Mouse (Mus musculus) embryonic facial prominence, embryonic 12.5 days (tissue): ENCODE measurements at regions not wholly inside any gene's neighbourhood (a gene's known extent, or its start where the extent isn't known, plus 50 kb on each side); places are given as distances from the start of the nearest gene placed in this dataset.
A peak's percentile ranks its signal among the peaks of the same experiment; 100 is the strongest.
"Not testable (repeated sequence)": the region's sequence is repeated elsewhere in the genome, so short reads cannot be mapped to it uniquely, and the experiment has no call there.

Experiments used
- ATAC-seq: fragments of 200-750 bp; cut with Nextera tagmentation; 2 replicates; pipeline ENCODE4 v1.8.0; 2017; ENCODE audit not compliant: insufficient number of reproducible peaks, insufficient read depth, low FRiP score, low TSS enrichment
- H3K27ac ChIP-seq: fragments of 300-500 bp; sonication (generic); 2 replicates; pipeline ENCODE4 v1.5.1; 2016; ENCODE audit warnings: mild to moderate bottlenecking
- H3K27me3 ChIP-seq: fragments of 300-500 bp; sonication (generic); 2 replicates; pipeline ENCODE4 v1.6.1; 2016; ENCODE audit warnings: mild to moderate bottlenecking, moderate library complexity
- H3K36me3 ChIP-seq: fragments of 300-500 bp; sonication (generic); 2 replicates; pipeline ENCODE4 v1.6.1; 2016; ENCODE audit warnings: mild to moderate bottlenecking
- H3K4me1 ChIP-seq: fragments of 300-500 bp; sonication (generic); 2 replicates; pipeline ENCODE4 v1.6.1; 2016
- H3K4me2 ChIP-seq: fragments of 300-500 bp; sonication (generic); replicated peaks from 2 replicates; pipeline ENCODE4 v1.6.1; 2016; ENCODE audit warnings: mild to moderate bottlenecking, moderate library complexity
- H3K4me3 ChIP-seq: fragments of 300-500 bp; sonication (generic); 2 replicates; pipeline ENCODE4 v1.5.1; 2016; ENCODE audit warnings: mild to moderate bottlenecking
- H3K9ac ChIP-seq: fragments of 300-500 bp; sonication (generic); 2 replicates; pipeline ENCODE4 v1.6.1; 2016; ENCODE audit warnings: mild to moderate bottlenecking, moderate library complexity
- H3K9me3 ChIP-seq: fragments of 300-500 bp; sonication (generic); 2 replicates; pipeline ENCODE4 v1.6.1; 2016; ENCODE audit warnings: mild to moderate bottlenecking, moderate library complexity
- WGBS: fragments of 180-500 bp; shearing (Covaris S2); methylation state at CpG from one replicate; pipeline ENCODE4 v1.1.7; 2016; 5-methylcytosine and 5-hydroxymethylcytosine counted together

DNA sequence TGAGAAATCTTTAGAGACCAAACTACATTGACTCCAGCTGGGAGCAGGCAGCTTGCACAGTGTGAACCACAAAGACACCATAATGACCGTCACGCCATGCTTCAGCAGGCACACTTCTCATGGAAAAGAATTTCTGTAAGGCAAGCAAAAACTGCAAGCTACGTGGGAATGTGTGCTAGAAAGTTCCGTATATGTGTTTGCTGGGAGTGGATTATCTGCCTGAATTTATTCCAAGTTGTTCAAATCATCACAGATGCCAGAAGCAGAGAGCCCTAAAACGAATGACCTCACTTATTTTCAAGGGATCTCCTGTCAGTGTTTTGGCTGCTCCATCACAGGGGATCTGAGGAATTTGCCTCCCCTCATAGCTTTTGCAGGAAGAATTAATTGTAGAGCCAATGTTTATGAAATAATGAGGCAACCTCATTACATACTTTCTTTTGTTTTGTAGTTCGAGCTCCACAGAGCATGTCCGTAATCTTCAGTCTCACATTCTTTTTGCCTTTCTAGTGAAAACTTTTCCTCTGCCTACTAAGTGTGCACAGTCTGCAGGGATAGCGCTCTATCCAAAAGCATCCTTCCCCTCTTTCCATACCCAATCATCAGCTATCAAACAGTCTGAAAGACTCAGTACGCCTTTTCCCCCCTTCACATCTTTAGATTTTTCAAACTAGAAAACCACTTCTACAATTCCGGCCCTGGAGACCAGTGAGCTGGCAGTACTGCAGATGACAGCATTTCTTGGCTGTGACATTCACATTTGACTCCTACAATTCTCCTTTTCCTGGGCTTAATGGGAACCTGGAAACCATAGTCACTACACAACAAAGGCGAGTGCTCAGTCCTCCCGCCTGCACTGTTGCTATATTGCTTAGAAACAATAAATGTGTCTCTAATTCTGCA is 898.0 kb downstream of the Ttll7 start:
- Histone ChIP-seq H3K9me3 (no peaks in the 10 kb centered on the region), H3K27me3 (no peaks in the 10 kb centered on the region), H3K4me1 (peaks cover 3% of the 10 kb centered on the region; the same call in 1 of the 2 replicates), H3K27ac (no peak overlapping the region), H3K4me3 (no peak overlapping the region), H3K9ac (no peak overlapping the region), H3K36me3 (no peaks in the 10 kb centered on the region), H3K4me2 (no peak overlapping the region)
- WGBS: 68% methylated on average over 12 of the region's 12 CpGs
- ATAC-seq: no peak

DNA sequence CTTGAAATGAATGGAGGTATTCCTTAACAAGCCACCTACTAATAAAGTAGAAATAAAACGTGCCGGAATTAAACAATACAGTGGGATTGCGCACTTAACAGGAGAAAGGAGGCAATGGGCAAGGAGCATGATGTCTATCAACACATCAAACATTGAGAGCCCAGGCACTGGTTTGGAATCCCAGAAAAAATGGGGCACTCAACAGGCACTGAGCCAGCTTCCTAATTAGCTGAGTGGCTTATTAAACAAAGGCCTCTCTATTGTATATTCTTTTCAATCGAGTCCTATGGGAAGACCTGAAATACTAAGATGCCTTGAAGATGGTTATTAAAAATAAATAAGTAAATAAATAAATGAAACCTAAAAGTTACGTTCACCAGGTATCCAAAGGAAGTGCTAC is 897.3 kb downstream of the Ttll7 start:
- Histone ChIP-seq H3K36me3 (no peaks in the 10 kb centered on the region), H3K9me3 (no peaks in the 10 kb centered on the region), H3K27ac (no peak overlapping the region), H3K27me3 (no peaks in the 10 kb centered on the region), H3K4me1 (peaks cover 3% of the 10 kb centered on the region; the same call in 1 of the 2 replicates), H3K4me2 (no peak overlapping the region), H3K4me3 (no peak overlapping the region), H3K9ac (no peak overlapping the region)
- ATAC-seq: no peak
- WGBS: 79% methylated on average over 5 of the region's 5 CpGs

DNA sequence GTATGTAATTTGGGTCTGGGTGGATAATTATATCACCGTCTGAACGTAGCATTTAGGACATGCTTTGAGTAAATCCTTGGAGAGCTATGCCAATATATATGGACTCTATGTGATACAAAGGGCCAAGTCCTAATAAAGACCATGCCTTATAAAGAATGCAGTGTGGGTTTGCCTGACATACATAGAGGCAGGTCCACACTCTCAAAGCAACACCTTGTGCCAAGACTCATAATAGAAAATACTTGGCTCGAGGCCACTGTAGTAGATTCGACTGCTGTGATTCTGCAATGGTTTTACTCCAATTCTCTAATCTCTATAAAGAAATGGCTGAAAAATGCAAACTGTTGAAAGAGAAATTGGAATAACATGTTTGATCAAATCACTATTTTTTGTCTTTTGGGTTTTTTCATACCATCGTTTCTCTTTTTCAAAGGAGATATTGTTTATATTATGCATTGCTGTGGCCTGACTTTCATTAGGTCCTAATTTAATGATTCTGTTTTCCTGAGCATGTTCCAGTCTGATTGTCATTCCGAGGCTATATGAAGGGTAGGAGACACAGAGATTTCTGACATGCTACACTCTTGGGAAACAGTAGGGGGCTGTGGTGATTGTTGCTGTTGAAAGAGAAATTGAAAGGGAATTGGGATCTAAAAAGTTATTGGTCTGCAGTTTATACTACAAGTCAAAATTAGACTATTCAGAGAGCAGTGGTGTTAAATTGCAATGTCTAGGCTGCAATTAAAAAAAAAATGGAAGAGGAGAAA is 884.7 kb downstream of the Ttll7 start:
- no peaks in the 10 kb centered on the region for H3K27me3 ChIP-seq
- ATAC-seq: no peak
- no peak overlapping the region for H3K4me2 ChIP-seq
- no peak overlapping the region for H3K9ac ChIP-seq
- 53% methylated on average over 6 of the region's 6 CpGs for WGBS
- H3K4me3 ChIP-seq: no peak overlapping the region
- no peak overlapping the region for H3K27ac ChIP-seq
- no peaks in the 10 kb centered on the region for H3K36me3 ChIP-seq
- no peaks in the 10 kb centered on the region for H3K9me3 ChIP-seq
- H3K4me1 ChIP-seq: no peaks in the 10 kb centered on the region

DNA sequence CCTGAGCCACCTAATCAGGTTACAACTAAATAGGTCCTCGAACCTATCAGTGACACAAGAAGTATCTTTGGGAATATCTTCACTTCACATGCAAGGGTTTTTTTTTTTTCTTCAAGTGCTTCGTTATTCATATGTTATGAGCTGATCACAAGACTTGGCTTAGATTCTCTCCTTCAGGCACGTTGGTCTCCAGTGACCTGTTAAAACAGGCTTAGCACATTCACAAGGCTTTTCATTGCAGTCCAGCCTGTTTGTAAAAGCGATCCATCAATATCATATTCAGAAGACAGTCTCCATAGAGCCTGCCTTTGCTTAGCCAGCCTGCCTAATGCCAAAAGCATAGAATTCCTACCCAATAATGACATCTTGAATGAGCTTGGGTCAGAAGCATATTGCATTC is 864.2 kb downstream of the Ttll7 start:
- Histone ChIP-seq H3K27ac (no peak overlapping the region), H3K27me3 (no peaks in the 10 kb centered on the region), H3K36me3 (no peaks in the 10 kb centered on the region), H3K4me3 (no peak overlapping the region), H3K4me1 (no peaks in the 10 kb centered on the region), H3K9me3 (no peaks in the 10 kb centered on the region), H3K9ac (no peak overlapping the region), H3K4me2 (no peak overlapping the region)
- WGBS: 78% methylated on average over 4 of the region's 4 CpGs
- ATAC-seq: no peak

DNA sequence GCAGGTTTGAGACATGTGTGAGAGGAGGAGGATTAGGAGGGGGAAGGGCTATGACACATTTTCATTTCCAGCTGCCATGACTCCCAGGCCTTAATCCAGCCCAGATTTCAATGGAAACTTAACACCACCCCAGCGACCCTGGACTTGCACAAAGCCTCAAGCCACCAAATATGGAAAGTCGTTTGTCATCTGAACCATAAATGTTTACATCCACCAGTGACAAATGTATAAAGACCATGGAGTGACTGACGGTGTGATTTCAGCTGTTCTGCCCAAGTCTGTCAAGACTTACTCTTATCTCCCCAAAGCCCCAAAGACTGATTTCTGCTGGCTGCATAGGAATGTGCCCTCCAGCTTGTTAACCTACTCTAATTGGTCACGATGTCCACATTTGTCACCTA is 855.2 kb downstream of the Ttll7 start:
- no peaks in the 10 kb centered on the region for H3K36me3 ChIP-seq
- H3K9me3 ChIP-seq: no peaks in the 10 kb centered on the region
- no peak overlapping the region for H3K27ac ChIP-seq
- H3K4me1 ChIP-seq: peaks cover 12% of the 10 kb centered on the region; the same call in 1 of the 2 replicates
- ATAC-seq: peak; percentile 69; the same call in 1 of the 2 replicates
- no peaks in the 10 kb centered on the region for H3K27me3 ChIP-seq
- 12% methylated on average over 4 of the region's 4 CpGs for WGBS
- no peak overlapping the region for H3K9ac ChIP-seq
- no peak overlapping the region for H3K4me2 ChIP-seq
- no peak overlapping the region for H3K4me3 ChIP-seq

DNA sequence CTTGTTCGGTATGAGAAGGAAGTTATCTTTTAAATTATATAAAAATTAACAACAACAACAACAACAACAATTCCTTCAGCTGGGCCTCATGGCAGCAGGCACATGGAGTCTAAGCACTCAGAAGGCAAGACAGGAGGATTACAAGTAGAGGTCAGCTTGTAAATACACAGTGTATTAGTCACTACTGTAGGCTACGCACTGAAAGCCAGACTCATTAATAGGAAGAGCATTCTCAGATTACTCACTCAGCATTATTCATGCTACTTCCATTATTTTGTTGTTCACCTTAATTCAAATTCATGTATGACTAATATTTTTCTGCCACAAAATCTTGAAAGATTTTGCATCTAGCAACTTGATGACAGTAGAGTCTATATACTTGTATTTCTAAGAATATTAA is 831.6 kb downstream of the Ttll7 start:
- ATAC-seq: no peak
- no peaks in the 10 kb centered on the region for H3K36me3 ChIP-seq
- no peak overlapping the region for H3K4me2 ChIP-seq
- no peak overlapping the region for H3K4me3 ChIP-seq
- H3K9ac ChIP-seq: no peak overlapping the region
- no peaks in the 10 kb centered on the region for H3K27me3 ChIP-seq
- WGBS: 92% methylated on average over 2 of the region's 2 CpGs
- no peak overlapping the region for H3K27ac ChIP-seq
- H3K9me3 ChIP-seq: no peaks in the 10 kb centered on the region
- H3K4me1 ChIP-seq: no peaks in the 10 kb centered on the region

DNA sequence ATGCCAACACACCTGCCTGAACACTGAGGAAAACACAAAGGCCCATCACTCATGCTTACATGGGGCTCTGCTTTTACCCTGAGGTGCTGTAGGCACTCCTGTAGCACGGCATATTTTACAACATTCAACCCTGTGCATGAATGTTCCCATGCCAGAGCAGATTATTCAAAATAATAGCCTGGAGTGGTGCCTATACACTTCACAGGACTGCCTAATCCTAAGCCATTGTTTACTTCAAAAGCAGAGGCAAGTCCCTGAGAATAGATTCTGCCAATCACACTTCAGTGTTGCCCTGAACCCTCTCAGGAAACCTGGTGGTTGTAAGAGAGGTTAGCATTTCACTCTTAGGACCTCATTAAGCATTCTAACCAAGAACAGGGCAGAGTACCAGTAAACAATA is 828.1 kb downstream of the Ttll7 start:
- WGBS: 50% methylated on average over 1 of the region's 1 CpGs
- H3K4me1 ChIP-seq: no peaks in the 10 kb centered on the region
- ATAC-seq: peak; percentile 74

DNA sequence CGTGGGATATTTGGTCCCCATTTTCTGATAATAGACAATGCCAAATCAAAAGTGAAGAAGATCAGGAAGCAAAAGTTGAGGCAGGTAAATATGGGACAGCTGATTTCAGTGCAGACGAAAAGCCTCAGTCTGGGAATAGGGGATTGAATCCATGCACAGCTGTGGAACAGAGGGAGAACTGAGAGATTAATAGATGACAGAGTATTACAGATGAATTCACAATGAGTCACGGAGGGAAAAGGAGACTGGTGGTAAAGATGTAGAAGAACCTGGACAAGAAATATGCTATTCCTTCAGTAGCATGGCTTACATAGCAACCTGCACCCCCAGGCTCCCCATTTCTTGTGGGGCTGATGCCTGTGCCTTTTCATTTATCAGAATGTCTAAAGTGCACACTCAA is 810.4 kb downstream of the Ttll7 start:
- 77% methylated on average over 3 of the region's 3 CpGs for WGBS
- H3K9ac ChIP-seq: no peak overlapping the region
- no peak for ATAC-seq

More for the DNA sequence above, 828.1 kb downstream of the Ttll7 start:
- H3K27ac ChIP-seq: no peak overlapping the region
- H3K4me3 ChIP-seq: no peak overlapping the region
- no peaks in the 10 kb centered on the region for H3K9me3 ChIP-seq
- H3K9ac ChIP-seq: no peak overlapping the region
- no peaks in the 10 kb centered on the region for H3K36me3 ChIP-seq
- H3K27me3 ChIP-seq: no peaks in the 10 kb centered on the region
- H3K4me2 ChIP-seq: no peak overlapping the region

DNA sequence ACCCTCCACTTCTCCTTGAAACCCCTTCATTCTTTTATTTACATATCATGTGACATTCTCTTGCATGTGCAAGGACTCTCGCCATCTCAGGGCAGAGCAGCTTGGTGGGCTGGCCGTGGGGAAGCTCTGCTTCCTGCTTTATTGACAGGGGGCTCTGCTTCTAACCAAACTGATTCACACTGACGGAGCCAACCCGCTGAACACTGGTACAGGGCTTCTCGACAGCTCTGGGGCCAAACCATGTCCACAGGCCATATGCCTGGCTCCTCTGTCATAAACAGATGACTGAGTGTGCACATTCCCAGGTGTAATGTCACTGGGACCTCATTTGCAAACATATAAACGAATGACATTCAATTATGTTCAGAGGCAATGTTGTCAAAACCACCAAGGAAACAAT is 800.7 kb downstream of the Ttll7 start:
- H3K4me3 ChIP-seq: no peak overlapping the region
- H3K9ac ChIP-seq: no peak overlapping the region
- ATAC-seq: 0 out of 2 replicates have a peak, but pooled peaks have one; percentile 47
- H3K4me2 ChIP-seq: no peak overlapping the region
- no peaks in the 10 kb centered on the region for H3K27me3 ChIP-seq
- no peaks in the 10 kb centered on the region for H3K4me1 ChIP-seq
- H3K36me3 ChIP-seq: no peaks in the 10 kb centered on the region
- H3K9me3 ChIP-seq: no peaks in the 10 kb centered on the region
- WGBS: 42% methylated on average over 6 of the region's 6 CpGs
- H3K27ac ChIP-seq: no peak overlapping the region

More for the DNA sequence above, 810.4 kb downstream of the Ttll7 start:
- Histone ChIP-seq H3K9me3 (no peaks in the 10 kb centered on the region), H3K4me3 (no peak overlapping the region), H3K27me3 (no peaks in the 10 kb centered on the region), H3K27ac (no peak overlapping the region), H3K4me2 (no peak overlapping the region), H3K4me1 (no peaks in the 10 kb centered on the region), H3K36me3 (no peaks in the 10 kb centered on the region)

DNA sequence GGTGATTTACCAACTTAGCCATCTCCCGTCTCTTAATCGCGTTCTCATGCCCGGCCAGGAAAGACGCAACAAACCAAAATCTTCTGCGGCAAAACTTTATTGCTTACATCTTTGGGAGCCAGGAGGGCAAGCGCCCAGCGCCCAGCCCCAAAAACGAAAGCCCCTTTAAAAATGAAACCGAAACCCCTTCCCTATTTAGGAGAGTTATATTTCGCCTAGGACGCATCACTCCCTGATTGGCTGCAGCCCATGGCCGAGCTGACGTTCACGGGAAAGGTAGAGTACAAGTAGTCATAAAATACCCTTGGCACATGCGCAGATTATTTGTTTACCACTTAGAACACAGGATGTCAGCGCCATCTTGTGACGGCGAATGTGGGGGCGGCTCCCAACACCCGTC is 783.3 kb downstream of the Ttll7 start:
- ATAC-seq: not testable (repeated sequence)
- WGBS: 95% methylated on average over 21 of the region's 21 CpGs

DNA sequence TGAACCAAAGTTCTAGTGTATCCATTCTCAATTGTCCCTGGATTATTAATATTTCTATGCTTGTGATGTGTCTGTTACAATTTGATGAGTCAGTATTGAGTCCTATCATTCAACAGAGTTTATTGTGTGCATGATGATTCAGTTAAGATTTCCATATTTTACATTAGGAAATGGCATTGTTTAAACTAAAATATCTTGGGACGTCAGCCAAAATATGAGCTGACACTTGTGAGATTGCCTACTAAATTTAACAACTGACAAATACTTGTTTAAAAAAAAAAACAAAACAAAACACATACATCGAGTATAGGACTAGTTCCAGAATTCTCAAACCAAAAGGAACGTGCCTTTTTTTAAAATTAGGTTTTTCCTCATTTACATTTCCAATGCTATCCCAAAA is 779.0 kb downstream of the Ttll7 start:
- Histone ChIP-seq H3K36me3 (no peaks in the 10 kb centered on the region), H3K27me3 (no peaks in the 10 kb centered on the region), H3K4me1 (no peaks in the 10 kb centered on the region), H3K9ac (no peak overlapping the region), H3K4me3 (no peak overlapping the region), H3K27ac (no peak overlapping the region), H3K4me2 (no peak overlapping the region), H3K9me3 (no peaks in the 10 kb centered on the region)
- WGBS: 89% methylated on average over 3 of the region's 3 CpGs
- ATAC-seq: no peak

More for the DNA sequence above, 783.3 kb downstream of the Ttll7 start:
- not testable (repeated sequence) for H3K4me1 ChIP-seq, H3K27ac ChIP-seq, H3K36me3 ChIP-seq, H3K9ac ChIP-seq, H3K9me3 ChIP-seq, H3K27me3 ChIP-seq, H3K4me3 ChIP-seq, H3K4me2 ChIP-seq
